Mouse (Mus musculus) fibroblast of lung, adult 2 months (primary cell): ENCODE measurements around the gene Adam33.

Experiments used
- DNase-seq: peaks from one replicate; pipeline ENCODE4 v3.0.0-alpha.2; 2011; ENCODE audit warnings: low read depth

The Adam33 gene

GRCm38 (mm10) chr2:131029065-131029935, 34.3 kb downstream of the Adam33 start:
- DNase-seq: peak; percentile 47

- DNase-seq: no peak
Measured at GRCm38 (mm10) chr2:131026941-131027340, 36.7 kb downstream of the Adam33 start.

DNA sequence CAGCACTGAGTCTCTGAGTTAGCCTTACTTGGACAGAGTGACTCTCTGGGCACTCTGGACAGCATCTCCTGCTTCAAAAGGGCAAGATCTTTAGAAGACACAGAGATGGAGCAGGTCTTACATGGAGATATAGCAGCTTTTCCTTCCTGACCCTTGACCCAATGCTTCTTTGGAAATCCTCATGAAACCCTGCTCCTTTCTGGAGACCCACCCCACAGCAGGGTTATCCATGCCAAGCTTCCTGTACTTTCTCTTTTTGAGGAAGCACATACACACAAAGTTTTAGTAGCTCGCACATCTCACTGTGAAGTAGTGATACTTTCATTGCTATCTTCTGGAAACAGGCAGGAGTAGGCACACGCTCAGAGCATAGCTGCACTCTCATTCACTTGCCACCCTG, 38.4 kb downstream of the Adam33 start:
- no peak for DNase-seq

- no peak for DNase-seq
Measured at GRCm38 (mm10) chr2:131010566-131010965, 53.0 kb downstream of the Adam33 start.

DNA sequence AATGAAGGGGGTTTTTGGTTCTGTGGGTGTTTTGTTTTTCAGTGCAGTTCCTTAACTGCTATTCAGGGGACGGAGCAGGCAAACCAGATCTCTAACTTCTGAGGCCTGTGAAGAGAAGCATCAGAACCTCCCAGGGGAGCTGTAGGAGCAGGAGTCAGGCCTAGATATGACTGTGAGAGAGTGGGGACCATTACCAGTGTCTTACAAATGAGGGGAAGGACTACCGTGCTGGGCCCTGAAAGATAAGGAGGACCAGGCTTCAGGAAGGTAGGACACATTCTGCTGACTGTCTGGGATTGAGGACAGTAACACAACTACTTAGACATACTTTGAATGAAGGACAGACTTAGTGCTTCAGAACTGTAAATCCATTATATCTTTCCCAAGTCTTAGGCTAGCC, 54.5 kb downstream of the Adam33 start:
- DNase-seq: no peak
